Mouse (Mus musculus) frontal cortex, postnatal 36 days (tissue): ENCODE measurements at regions not wholly inside any gene's neighbourhood (a gene's known extent, or its start where the extent isn't known, plus 50 kb on each side); places are given as distances from the start of the nearest gene placed in this dataset.

Source experiments
- DNase-seq, 2 experiments: peaks; one replicate each; pipeline ENCODE4 v3.0.0; 2022; ENCODE audit warnings: low spot score in 2 of 2

GRCm38 (mm10) chr7:70584480-70584879 is 217.9 kb upstream of the Nr2f2 start:
- DNase-seq, result no peak

GRCm38 (mm10) chr7:70576112-70576910 is 209.8 kb upstream of the Nr2f2 start:
- DNase-seq, result no peak

GRCm38 (mm10) chr7:70575614-70576013 is 209.1 kb upstream of the Nr2f2 start:
- no peak for DNase-seq

- no peak for DNase-seq
These were observed 207.7 kb upstream of the Nr2f2 start for GRCm38 (mm10) chr7:70574194-70574593.

- no peak for DNase-seq
These were observed 198.5 kb upstream of the Nr2f2 start for GRCm38 (mm10) chr7:70565034-70565433.

GRCm38 (mm10) chr7:70548936-70549450 is 182.5 kb upstream of the Nr2f2 start:
- DNase-seq, result no peak

GRCm38 (mm10) chr7:70541881-70542665 is 175.5 kb upstream of the Nr2f2 start:
- no peak for DNase-seq

GRCm38 (mm10) chr7:70539121-70539642 is 172.6 kb upstream of the Nr2f2 start:
- no peak for DNase-seq

GRCm38 (mm10) chr7:70536046-70536445 is 169.5 kb upstream of the Nr2f2 start:
- no peak for DNase-seq

GRCm38 (mm10) chr7:70533552-70533951 is 167.0 kb upstream of the Nr2f2 start:
- no peak for DNase-seq

- DNase-seq, result no peak
These were observed 161.4 kb upstream of the Nr2f2 start for GRCm38 (mm10) chr7:70527921-70528320.

- DNase-seq, result no peak
These were observed 158.8 kb upstream of the Nr2f2 start for GRCm38 (mm10) chr7:70525372-70525771.

GRCm38 (mm10) chr7:70524744-70525143 is 158.2 kb upstream of the Nr2f2 start:
- DNase-seq, result no peak

GRCm38 (mm10) chr7:70524251-70524650 is 157.7 kb upstream of the Nr2f2 start:
- DNase-seq, result no peak

GRCm38 (mm10) chr7:70516741-70517140 is 150.2 kb upstream of the Nr2f2 start:
- no peak for DNase-seq

- DNase-seq, result no peak
These were observed 148.9 kb upstream of the Nr2f2 start for GRCm38 (mm10) chr7:70515341-70515851.

- DNase-seq, result no peak
These were observed 148.1 kb upstream of the Nr2f2 start for GRCm38 (mm10) chr7:70514666-70515065.

- no peak for DNase-seq
These were observed 145.8 kb upstream of the Nr2f2 start for GRCm38 (mm10) chr7:70512354-70512753.

- DNase-seq, result no peak
These were observed 139.2 kb upstream of the Nr2f2 start for GRCm38 (mm10) chr7:70505671-70506181.

- DNase-seq, result no peak
These were observed 135.3 kb upstream of the Nr2f2 start for GRCm38 (mm10) chr7:70501821-70502220.

- no peak for DNase-seq
These were observed 130.1 kb upstream of the Nr2f2 start for GRCm38 (mm10) chr7:70496541-70497154.

- no peak for DNase-seq
These were observed 117.7 kb upstream of the Nr2f2 start for GRCm38 (mm10) chr7:70484201-70484600.
